Mouse (Mus musculus) A20 (cell line): ENCODE results near the gene Shisal2a.

Source experiments
- DNase-seq: peaks from one replicate; pipeline ENCODE4 v3.0.0-alpha.2; 2011; ENCODE audit warnings: low read depth, low spot score

The Shisal2a gene

GRCm38 (mm10) chr4:108383183-108383714 is at the start of gene Shisal2a:
TSS of gene Shisal2a (minus strand) at chr4:108383349.
- DNase-seq, result no peak

GRCm38 (mm10) chr4:108431561-108431936 is 48.4 kb upstream of the Shisal2a start:
- DNase-seq, result no peak

GRCm38 (mm10) chr4:108430656-108431560 is 47.8 kb upstream of the Shisal2a start:
- DNase-seq, result no peak

- peak; percentile 52 for DNase-seq
Measured at GRCm38 (mm10) chr4:108428341-108428721, 45.2 kb upstream of the Shisal2a start.

GRCm38 (mm10) chr4:108427719-108428340 is 44.7 kb upstream of the Shisal2a start:
- no peak for DNase-seq

GRCm38 (mm10) chr4:108424587-108424986 is 41.4 kb upstream of the Shisal2a start:
- no peak for DNase-seq

GRCm38 (mm10) chr4:108407621-108408020 is 24.5 kb upstream of the Shisal2a start:
- DNase-seq, result no peak

GRCm38 (mm10) chr4:108406861-108407401 is 23.8 kb upstream of the Shisal2a start, which contains the start of gene Gpx7:
TSS of gene Gpx7 (minus strand) at chr4:108406961.
- DNase-seq, result no peak

- no peak for DNase-seq
Measured at GRCm38 (mm10) chr4:108406138-108406860, 23.1 kb upstream of the Shisal2a start.

GRCm38 (mm10) chr4:108405766-108406137 is 22.6 kb upstream of the Shisal2a start:
- DNase-seq, result no peak

- DNase-seq, result no peak
Measured at GRCm38 (mm10) chr4:108403861-108404635, 20.9 kb upstream of the Shisal2a start.

GRCm38 (mm10) chr4:108400395-108400794 is 17.2 kb upstream of the Shisal2a start:
- DNase-seq, result no peak

GRCm38 (mm10) chr4:108394236-108394635 is 11.1 kb upstream of the Shisal2a start:
- no peak for DNase-seq

GRCm38 (mm10) chr4:108392558-108392957 is 9.4 kb upstream of the Shisal2a start:
- no peak for DNase-seq

GRCm38 (mm10) chr4:108391124-108391523 is 8.0 kb upstream of the Shisal2a start:
- no peak for DNase-seq

GRCm38 (mm10) chr4:108388741-108389140 is 5.6 kb upstream of the Shisal2a start:
- no peak for DNase-seq

- DNase-seq, result no peak
Measured at GRCm38 (mm10) chr4:108387681-108388253, 4.6 kb upstream of the Shisal2a start.

GRCm38 (mm10) chr4:108387106-108387505 is 4.0 kb upstream of the Shisal2a start:
- no peak for DNase-seq

- DNase-seq, result no peak
Measured at GRCm38 (mm10) chr4:108386087-108386486, 2.9 kb upstream of the Shisal2a start.

- DNase-seq, result no peak
Measured at GRCm38 (mm10) chr4:108380146-108380545, 3.0 kb downstream of the Shisal2a start.

GRCm38 (mm10) chr4:108379476-108379875 is 3.7 kb downstream of the Shisal2a start:
- no peak for DNase-seq
